Mouse (Mus musculus) lung, adult 18-20 months (tissue): ENCODE measurements around the gene 9830107B12Rik.

Experiments used
- DNase-seq, 2 experiments: peaks; one replicate each; pipeline ENCODE4 v3.0.0; 2022; ENCODE audit warnings: mixed read lengths in 2 of 2

The 9830107B12Rik gene

DNA sequence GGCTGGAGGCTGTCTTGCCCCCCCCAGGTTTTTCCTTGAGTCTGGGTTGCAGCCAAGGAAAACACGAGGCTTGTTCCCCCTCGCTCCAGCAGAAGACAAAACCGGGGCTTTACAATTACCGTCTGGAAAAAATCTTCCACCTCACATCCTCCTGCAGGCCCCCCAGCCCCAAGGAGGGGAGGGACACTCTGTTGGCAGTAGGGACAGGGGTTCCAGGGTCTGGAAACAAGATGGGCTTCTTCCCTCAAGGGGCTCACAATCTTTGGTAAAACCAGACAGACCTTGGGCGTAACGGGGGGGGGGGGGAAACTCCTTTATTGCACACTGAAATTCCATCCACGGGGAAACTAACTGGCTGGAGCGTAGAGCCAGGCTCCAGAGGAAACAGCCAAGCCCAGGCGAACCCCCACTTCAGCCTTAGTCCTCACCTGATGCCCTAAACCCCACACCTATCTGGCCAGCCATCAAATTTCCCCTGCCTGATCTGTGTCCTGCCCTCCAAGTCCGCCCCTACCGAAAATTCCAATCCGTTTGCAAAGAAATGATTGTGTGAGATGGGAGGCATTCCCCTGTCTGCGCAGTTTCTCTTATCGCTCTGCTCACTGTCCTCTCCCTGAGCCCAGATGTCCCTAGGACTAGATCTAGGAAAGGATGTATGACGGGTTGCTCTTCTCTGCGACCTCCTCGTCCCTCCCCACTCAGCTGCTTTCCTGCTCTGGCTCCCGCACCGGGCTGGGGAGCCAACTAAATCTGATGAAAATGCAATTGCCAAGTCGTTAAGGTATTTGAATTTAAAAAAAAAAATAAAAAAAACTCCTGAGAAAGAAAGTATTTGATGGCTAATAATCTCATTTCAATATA is 51.0 kb downstream of the 9830107B12Rik start:
- no peak for DNase-seq

- no peak for DNase-seq
These were observed 52.7 kb downstream of the 9830107B12Rik start for GRCm38 (mm10) chr17:48093286-48093817.

DNA sequence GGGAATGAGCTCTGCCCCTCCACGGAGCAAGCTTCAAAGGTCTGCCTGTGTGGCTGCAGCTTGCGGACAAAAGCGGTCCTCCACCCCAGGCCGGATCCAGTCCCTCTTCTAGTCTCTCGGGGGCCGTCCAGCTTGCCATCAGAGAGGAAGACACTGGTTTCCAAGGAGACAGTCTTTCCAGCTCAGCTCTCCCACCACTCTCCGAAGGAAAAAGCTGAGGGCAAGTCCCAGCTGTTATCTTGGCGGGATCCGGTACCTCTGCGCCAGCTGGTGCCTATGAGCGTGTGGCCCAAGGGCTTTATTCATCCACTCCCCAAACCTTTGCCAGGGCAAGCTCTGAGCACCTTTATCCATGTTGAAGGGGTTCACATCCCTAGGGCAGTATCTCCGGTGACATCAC is 55.8 kb downstream of the 9830107B12Rik start:
- DNase-seq, result no peak

DNA sequence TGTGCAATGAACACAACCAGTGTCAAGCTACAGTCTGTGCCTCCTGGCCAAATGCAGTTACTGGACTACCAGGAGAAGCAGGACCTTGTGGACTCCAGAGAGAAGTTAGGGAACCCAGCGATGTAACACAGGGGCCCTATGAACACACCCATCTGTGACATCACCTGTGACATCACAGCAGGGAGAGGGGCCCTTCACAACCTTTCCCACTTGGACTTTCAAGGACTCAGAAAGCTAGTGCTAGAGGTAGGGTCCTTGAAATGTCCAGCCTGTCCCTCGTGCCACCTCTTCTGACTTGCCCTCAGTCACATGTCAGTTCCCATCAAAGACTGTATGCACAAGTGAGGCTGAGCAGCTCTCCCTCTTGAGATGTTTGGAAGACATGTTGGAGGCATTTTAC is 56.6 kb downstream of the 9830107B12Rik start:
- no peak for DNase-seq

DNA sequence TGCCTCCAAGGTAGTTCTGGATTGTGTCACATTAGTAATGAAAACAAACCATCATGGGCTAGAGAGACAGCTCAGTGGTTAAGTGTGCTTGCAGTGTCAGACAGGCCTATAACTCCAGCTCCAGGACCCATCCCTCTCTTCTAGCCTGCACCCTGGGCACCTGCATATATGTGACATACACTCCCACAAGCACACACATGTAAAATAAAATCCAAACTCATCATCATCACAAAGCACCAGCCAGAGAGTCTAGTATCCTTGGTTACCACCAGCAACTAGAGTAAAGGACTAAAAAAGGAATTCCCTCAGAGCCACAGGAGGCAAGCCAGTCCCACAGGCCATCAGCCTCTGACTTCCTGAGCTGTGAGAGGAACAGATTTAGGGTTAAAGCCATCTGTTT is 57.0 kb downstream of the 9830107B12Rik start, which contains the start of gene 1700067P10Rik:
1700067P10Rik (plus strand) TSS at position 301 of the 400 bp plus-strand sequence.
- no peak for DNase-seq

DNA sequence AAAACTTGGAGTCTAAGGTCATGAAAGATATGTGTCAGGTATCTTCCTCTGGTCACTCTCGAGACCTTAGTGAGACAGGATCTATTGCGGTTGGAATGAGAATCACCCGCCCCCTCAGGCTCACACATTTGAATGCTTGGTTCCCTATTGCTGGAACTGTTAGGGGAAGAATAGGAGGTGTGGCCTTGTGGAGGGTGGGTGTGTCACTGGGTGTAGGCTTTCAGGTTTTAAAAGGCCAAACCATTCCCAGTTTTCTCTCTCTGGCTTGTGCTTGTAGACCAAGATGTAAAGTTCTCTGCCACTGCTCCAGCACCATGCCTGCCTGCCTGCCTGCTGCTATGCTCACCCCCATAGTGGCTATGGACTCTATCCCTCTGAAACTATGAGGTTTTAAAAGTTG is 65.4 kb downstream of the 9830107B12Rik start:
- DNase-seq, result no peak
